Mouse (Mus musculus): ENCODE measurements at regions not wholly inside any gene's neighbourhood (a gene's known extent, or its start where the extent isn't known, plus 50 kb on each side); places are given as distances from the start of the nearest gene placed in this dataset.

GRCm38 (mm10) chr17:4576883-4577282 lies 417.2 kb upstream of the Arid1b start:
- TF ChIP-seq USF1 (IDR thresholded peaks at IDR 0.05; ENCODE audit: low read depth) (no peak), POLR2AphosphoS2 (IDR thresholded peaks at IDR 0.05; ENCODE audit: insufficient read length, low read depth) (no peak), REST (IDR thresholded peaks at IDR 0.05; ENCODE audit: insufficient read depth, insufficient read length) (no peak), E2F4 (IDR thresholded peaks at IDR 0.05; ENCODE audit: insufficient read depth) (no peak), TCF3 (IDR thresholded peaks at IDR 0.05; ENCODE audit: insufficient read length, low read depth) (no peak), MAX (IDR thresholded peaks at IDR 0.05; ENCODE audit: low read depth) (no peak), TCF12 (IDR thresholded peaks at IDR 0.05; ENCODE audit: insufficient read depth, poor library complexity, severe bottlenecking) (no peak), POLR2A (IDR thresholded peaks at IDR 0.05; ENCODE audit: insufficient read length, low read depth) (no peak), MYOD1 (IDR thresholded peaks at IDR 0.05; ENCODE audit: control insufficient read depth in 1 of 3, insufficient read length in 2 of 3, low read depth in 2 of 3) (no peak), SRF (IDR thresholded peaks at IDR 0.05; ENCODE audit: control insufficient read depth, insufficient read length, low read depth) (no peak)
